ENCODE assay signal across 15 mouse cellular contexts in genomic region chr13:104084600-104084999, GRCm38 (mm10).
"Had no signal": no experiment of that assay in that cellular context is flagged by ENCODE, and none has a peak within 500 bp of the region (broad histone marks: within the 10 kb centered on the region; RNA-seq: fewer than 3 reads in every experiment).

No protein-coding gene starts in this region.

- H3K9me3 ChIP-seq: neural tube, embryonic 13.5 days; neural tube, embryonic 15.5 days; stomach, embryonic 15.5 days had no signal

- H3K27me3 ChIP-seq: neural tube, embryonic 13.5 days; neural tube, embryonic 15.5 days; stomach, embryonic 15.5 days had no signal

- H3K27ac ChIP-seq: neural tube, embryonic 13.5 days; neural tube, embryonic 15.5 days; stomach, embryonic 15.5 days; stomach, postnatal 0 days had no signal

- DNase-seq: retina, postnatal 1 day; right cerebral cortex, adult 18-20 months; right cerebral cortex, postnatal 14 days; right cerebral cortex, postnatal 25 days; right cerebral cortex, postnatal 4 days; spleen, adult 18-20 months; thymus, adult 2 months; thymus, postnatal 14 days; thymus, postnatal 25 days; thymus, postnatal 36 days; thymus, postnatal 4 days had no signal

- H3K4me2 ChIP-seq: neural tube, embryonic 13.5 days; neural tube, embryonic 15.5 days; stomach, embryonic 15.5 days had no signal

- H3K4me1 ChIP-seq: neural tube, embryonic 13.5 days; neural tube, embryonic 15.5 days; stomach, embryonic 15.5 days had no signal

- H3K4me3 ChIP-seq: neural tube, embryonic 13.5 days; neural tube, embryonic 15.5 days; stomach, embryonic 15.5 days had no signal

- H3K9ac ChIP-seq: neural tube, embryonic 13.5 days; neural tube, embryonic 15.5 days; stomach, embryonic 15.5 days had no signal

- H3K36me3 ChIP-seq: neural tube, embryonic 13.5 days; neural tube, embryonic 15.5 days; stomach, embryonic 15.5 days had no signal
